Mouse (Mus musculus) intestine, embryonic 16.5 days (tissue): ENCODE measurements around the gene Pick1. TPM values are rescaled to one million over a fixed set of nuclear protein-coding genes. Genes with fewer than 3 reads are reported as not detected.

Source experiments
- ATAC-seq: fragments of 200-750 bp; cut with Nextera tagmentation; 2 replicates; pipeline ENCODE4 v1.8.0; 2017; ENCODE audit warnings: moderate TSS enrichment, moderate library complexity
- H3K27ac ChIP-seq: fragments of 300-500 bp; sonication (generic); 2 replicates; pipeline ENCODE4 v1.5.1; 2014; ENCODE audit warnings: mild to moderate bottlenecking, low read length
- H3K27me3 ChIP-seq: fragments of 300-500 bp; sonication (generic); replicated peaks from 2 replicates; pipeline ENCODE4 v1.6.1; 2014; ENCODE audit warnings: low read length, control low read depth, mixed read lengths; ENCODE audit not compliant: control insufficient read depth, insufficient read depth
- H3K36me3 ChIP-seq: fragments of 300-500 bp; sonication (generic); 2 replicates; pipeline ENCODE4 v1.6.1; 2014; ENCODE audit warnings: low read length, control low read depth; ENCODE audit not compliant: control insufficient read depth, insufficient read depth
- H3K4me1 ChIP-seq: fragments of 300-500 bp; sonication (generic); 2 replicates; pipeline ENCODE4 v1.6.1; 2014; ENCODE audit warnings: low read length, control low read depth, mixed read lengths; ENCODE audit not compliant: control insufficient read depth, insufficient read depth
- H3K4me2 ChIP-seq: fragments of 300-500 bp; sonication (generic); 2 replicates; pipeline ENCODE4 v1.6.1; 2014; ENCODE audit warnings: low read depth, low read length, control low read depth
- H3K4me3 ChIP-seq: fragments of 300-500 bp; sonication (generic); 2 replicates; pipeline ENCODE4 v1.5.1; 2014; ENCODE audit warnings: mild to moderate bottlenecking, low read length
- H3K9ac ChIP-seq: fragments of 300-500 bp; sonication (generic); 2 replicates; pipeline ENCODE4 v1.6.1; 2014; ENCODE audit warnings: low read depth, low read length
- H3K9me3 ChIP-seq: fragments of 300-500 bp; sonication (generic); 2 replicates; pipeline ENCODE4 v1.6.1; 2016; ENCODE audit warnings: low read length, control low read depth; ENCODE audit not compliant: control insufficient read depth
- WGBS: fragments of 180-500 bp; shearing (Covaris S2); extraction: QIAGEN DNeasy Blood & Tissue Kit; methylation state at CpG from one replicate; pipeline ENCODE4 v1.1.7; 2014; 5-methylcytosine and 5-hydroxymethylcytosine counted together
- polyA plus RNA-seq: library from polyadenylated mRNA; unstranded; fragments of >200 nt; fragmentation: Nextera tagmentation; extraction: Ambion mirVana; gene quantifications from 2 replicates; pipeline ENCODE4 v1.2.1, GENCODE M21; 2015

Gene Pick1
- polyA plus RNA-seq, 1 experiment from 2014 or later, result 56.2 TPM

DNA sequence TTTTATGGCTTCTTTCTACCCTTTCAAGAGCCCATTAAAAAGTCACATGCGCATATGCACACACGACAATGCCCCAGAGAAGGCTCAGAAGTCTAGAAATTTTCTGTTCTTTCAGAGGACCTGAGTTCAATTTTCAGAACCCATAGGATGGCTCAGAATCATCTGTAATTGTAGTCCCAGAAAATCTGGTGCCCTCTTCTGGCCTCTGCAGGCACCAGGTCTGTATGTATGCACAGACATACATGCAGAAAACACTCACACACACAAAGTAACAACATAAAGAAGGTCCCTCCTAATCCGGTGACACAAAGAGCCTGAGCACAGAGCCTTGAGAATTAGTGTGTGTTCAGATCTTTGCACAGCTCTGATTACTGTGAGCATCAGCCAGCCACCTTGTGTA lies 61.4 kb downstream of the Pick1 start:
- peaks cover 19% of the 10 kb centered on the region for H3K4me1 ChIP-seq
- H3K27ac ChIP-seq, result no peak overlapping the region
- H3K27me3 ChIP-seq, result no peaks in the 10 kb centered on the region
- H3K9me3 ChIP-seq, result no peaks in the 10 kb centered on the region
- H3K4me3 ChIP-seq, result no peak overlapping the region
- ATAC-seq, result no peak
- H3K9ac ChIP-seq, result no peak overlapping the region
- WGBS, result 74% methylated on average over 3 of the region's 3 CpGs
- no peak overlapping the region for H3K4me2 ChIP-seq
- H3K36me3 ChIP-seq, result no peaks in the 10 kb centered on the region

DNA sequence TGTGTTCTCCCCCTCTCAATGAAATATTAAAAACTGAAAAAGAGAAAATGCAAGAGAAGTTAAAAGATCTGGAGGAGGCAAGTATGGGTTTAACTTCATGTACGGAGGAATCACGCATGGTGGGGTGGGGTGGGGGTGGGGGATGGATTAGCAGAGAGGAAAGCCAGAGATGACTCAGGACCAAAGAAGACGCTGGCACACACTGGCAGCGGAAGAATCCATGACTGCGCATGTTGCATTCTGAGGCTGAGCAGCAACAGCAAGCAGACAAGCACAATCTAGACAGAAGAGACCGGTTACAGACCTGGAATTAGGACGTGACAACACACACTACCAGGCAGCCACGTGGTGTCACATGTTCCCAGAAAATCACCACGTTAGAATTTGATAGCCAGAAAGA lies 63.8 kb downstream of the Pick1 start:
- no peak overlapping the region for H3K27ac ChIP-seq
- ATAC-seq, result no peak
- WGBS, result 81% methylated on average over 9 of the region's 9 CpGs

DNA sequence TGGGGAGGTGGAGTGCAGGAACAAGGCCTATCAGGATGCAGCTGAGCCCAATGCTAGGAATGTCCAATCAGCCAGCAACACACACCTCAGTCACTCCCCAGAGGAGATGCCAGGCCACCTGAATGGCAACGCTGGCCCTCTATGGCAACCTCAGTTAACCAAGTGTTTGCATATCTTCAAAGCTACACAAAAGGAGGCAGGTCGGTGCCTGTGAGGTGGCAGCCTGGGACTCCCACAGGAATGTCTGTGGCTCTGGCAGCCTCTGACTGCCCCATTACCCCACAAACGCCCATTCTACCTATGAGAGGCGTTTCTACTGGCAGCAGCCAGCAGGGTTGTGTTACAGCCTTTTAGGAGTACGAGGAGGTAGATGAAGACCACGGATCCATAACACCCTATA lies 69.6 kb downstream of the Pick1 start:
- no peak overlapping the region for H3K27ac ChIP-seq
- H3K4me1 ChIP-seq, result no peaks in the 10 kb centered on the region
- no peak for ATAC-seq
- 82% methylated on average over 6 of the region's 6 CpGs for WGBS
- no peaks in the 10 kb centered on the region for H3K36me3 ChIP-seq
- no peak overlapping the region for H3K9ac ChIP-seq
- H3K4me2 ChIP-seq, result no peak overlapping the region
- H3K4me3 ChIP-seq, result no peak overlapping the region
- no peaks in the 10 kb centered on the region for H3K27me3 ChIP-seq
- H3K9me3 ChIP-seq, result no peaks in the 10 kb centered on the region

More for the DNA sequence above, 63.8 kb downstream of the Pick1 start:
- no peaks in the 10 kb centered on the region for H3K27me3 ChIP-seq
- H3K9me3 ChIP-seq, result no peaks in the 10 kb centered on the region
- H3K4me2 ChIP-seq, result no peak overlapping the region
- H3K4me1 ChIP-seq, result peaks cover 2% of the 10 kb centered on the region; the same call in 1 of the 2 replicates
- H3K4me3 ChIP-seq, result no peak overlapping the region
- no peak overlapping the region for H3K9ac ChIP-seq
- H3K36me3 ChIP-seq, result no peaks in the 10 kb centered on the region

Other genes starting within 250 kb of the Pick1 start
- 438 and 456 TPM in 2 replicates for gene H1f0, start 200.7 kb upstream of the Pick1 start, polyA plus RNA-seq
- 1.8 and 2.3 TPM in 2 replicates for gene Galr3, start 187.3 kb upstream of the Pick1 start, polyA plus RNA-seq
- gene Ankrd54, start 166.3 kb upstream of the Pick1 start, polyA plus RNA-seq, result 56.4 and 57.5 TPM in 2 replicates
- 221 and 238 TPM in 2 replicates for gene Eif3l, start 154.0 kb upstream of the Pick1 start, polyA plus RNA-seq
- gene Micall1, start 120.3 kb upstream of the Pick1 start, polyA plus RNA-seq, result 5.2 and 6.3 TPM in 2 replicates
- gene Polr2f, start 88.2 kb upstream of the Pick1 start, polyA plus RNA-seq, result 287 and 317 TPM in 2 replicates
- gene 1700088E04Rik, start 87.9 kb upstream of the Pick1 start, polyA plus RNA-seq, result 4.2 and 5.7 TPM in 2 replicates
- gene Sox10, start 63.9 kb upstream of the Pick1 start, polyA plus RNA-seq, result 5.2 and 5.4 TPM in 2 replicates
- gene Gm49486, start 218 bp downstream of the Pick1 start, polyA plus RNA-seq, result 0.29 and 0.32 TPM in 2 replicates
- 0.07 TPM in 1 of 2 replicates, not detected in the other for gene Slc16a8, start 25.6 kb downstream of the Pick1 start, polyA plus RNA-seq
- gene Baiap2l2, start 56.4 kb downstream of the Pick1 start, polyA plus RNA-seq, result 13.6 and 17.9 TPM in 2 replicates
- gene Pla2g6, start 99.2 kb downstream of the Pick1 start, polyA plus RNA-seq, result 27.1 and 28.3 TPM in 2 replicates
- gene Maff, start 117.4 kb downstream of the Pick1 start, polyA plus RNA-seq, result 6.0 and 7.1 TPM in 2 replicates
- gene Tmem184b, start 174.4 kb downstream of the Pick1 start, polyA plus RNA-seq, result 43.6 and 46.4 TPM in 2 replicates
- 28.9 and 30.8 TPM in 2 replicates for gene Csnk1e, start 226.4 kb downstream of the Pick1 start, polyA plus RNA-seq